Mouse (Mus musculus): ENCODE measurements around the gene Gm30302.
"Not testable (repeated sequence)": the region's sequence is repeated elsewhere in the genome, so short reads cannot be mapped to it uniquely, and the experiment has no call there.

Gene Gm30302

GRCm38 (mm10) chr13:49798901-49799300 lies at the start of gene Gm30302:
Gm30302 (minus strand) TSS chr13:49799001.
- no peak for DNase-seq (ENCODE audit: low spot score in 2 of 2)

- DNase-seq (ENCODE audit: low spot score in 2 of 2), result no peak
Observed at GRCm38 (mm10) chr13:49846751-49847150, 48.0 kb upstream of the Gm30302 start.

GRCm38 (mm10) chr13:49846141-49846540 lies 47.3 kb upstream of the Gm30302 start:
- no peak for DNase-seq (ENCODE audit: low spot score in 2 of 2)

DNA sequence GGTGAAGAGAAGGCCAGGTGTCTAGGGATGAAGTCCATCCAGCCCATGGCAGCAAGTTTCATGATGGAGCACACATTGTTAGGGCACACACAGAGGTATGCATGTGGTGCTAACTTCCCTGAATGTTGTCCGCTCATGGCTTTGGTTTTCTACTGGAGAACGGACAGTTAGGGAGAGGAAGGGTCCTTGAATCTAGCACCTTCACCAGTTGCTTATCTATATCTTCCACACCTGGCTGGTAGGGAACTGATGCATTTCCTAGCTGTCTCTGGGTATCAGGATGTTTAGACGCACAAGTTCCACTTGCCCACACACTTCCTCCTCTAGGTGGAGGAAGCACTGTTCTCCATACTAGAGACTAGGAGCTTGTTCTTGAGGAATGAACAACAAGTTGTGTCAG lies 46.9 kb upstream of the Gm30302 start:
- DNase-seq (ENCODE audit: low spot score in 2 of 2), result no peak

GRCm38 (mm10) chr13:49844071-49844470 lies 45.3 kb upstream of the Gm30302 start:
- DNase-seq (ENCODE audit: low spot score in 2 of 2), result no peak

GRCm38 (mm10) chr13:49841186-49841585 lies 42.4 kb upstream of the Gm30302 start:
- DNase-seq (ENCODE audit: low spot score in 2 of 2), result no peak

- DNase-seq (ENCODE audit: low spot score in 2 of 2), result no peak
Observed at GRCm38 (mm10) chr13:49830355-49830754, 31.6 kb upstream of the Gm30302 start.

DNA sequence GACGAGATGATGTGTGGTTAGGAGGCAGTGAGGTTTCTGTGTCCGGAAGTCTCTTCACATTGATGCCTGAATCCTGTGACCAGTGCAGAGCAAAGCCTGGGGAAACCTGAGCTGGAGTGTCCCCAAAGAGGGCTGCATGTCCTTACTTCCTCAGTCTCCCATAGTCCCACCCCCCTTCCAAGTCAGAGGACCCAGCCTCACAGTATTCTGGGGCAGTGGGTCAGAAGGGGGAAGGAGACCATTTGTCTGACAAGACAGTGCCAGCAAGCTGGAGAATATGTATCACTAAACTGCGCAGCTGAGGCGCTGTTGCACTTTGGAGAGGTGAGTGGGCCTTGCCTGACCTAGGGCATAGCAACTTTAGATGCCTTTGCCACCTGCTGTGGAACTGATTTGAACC lies 26.5 kb upstream of the Gm30302 start:
- DNase-seq (ENCODE audit: low spot score in 2 of 2), result no peak

- DNase-seq (ENCODE audit: low spot score in 2 of 2), result no peak
Observed at GRCm38 (mm10) chr13:49814958-49815357, 16.2 kb upstream of the Gm30302 start.

GRCm38 (mm10) chr13:49814420-49814819 lies 15.6 kb upstream of the Gm30302 start:
- no peak for DNase-seq (ENCODE audit: low spot score in 2 of 2)

DNA sequence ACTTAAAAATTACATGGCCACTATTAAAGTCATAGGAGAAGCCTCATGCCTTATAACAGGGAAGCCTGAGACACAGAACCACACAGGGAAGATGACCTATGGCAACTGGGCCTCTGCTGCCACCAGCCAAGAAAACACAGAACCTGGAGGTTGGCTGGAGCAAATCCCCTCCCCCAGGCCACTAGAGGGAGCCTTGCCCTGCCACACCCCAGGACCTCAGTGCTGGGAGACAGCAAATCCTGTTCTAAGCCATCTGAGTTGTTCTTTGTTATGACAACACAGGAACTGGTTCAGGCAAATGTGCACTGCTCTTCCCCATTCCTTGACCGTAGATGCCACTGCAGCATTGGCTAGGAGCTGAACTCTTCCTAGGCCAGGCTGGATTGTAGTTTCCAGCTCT lies 8.3 kb upstream of the Gm30302 start:
- no peak for DNase-seq (ENCODE audit: low spot score in 2 of 2)

DNA sequence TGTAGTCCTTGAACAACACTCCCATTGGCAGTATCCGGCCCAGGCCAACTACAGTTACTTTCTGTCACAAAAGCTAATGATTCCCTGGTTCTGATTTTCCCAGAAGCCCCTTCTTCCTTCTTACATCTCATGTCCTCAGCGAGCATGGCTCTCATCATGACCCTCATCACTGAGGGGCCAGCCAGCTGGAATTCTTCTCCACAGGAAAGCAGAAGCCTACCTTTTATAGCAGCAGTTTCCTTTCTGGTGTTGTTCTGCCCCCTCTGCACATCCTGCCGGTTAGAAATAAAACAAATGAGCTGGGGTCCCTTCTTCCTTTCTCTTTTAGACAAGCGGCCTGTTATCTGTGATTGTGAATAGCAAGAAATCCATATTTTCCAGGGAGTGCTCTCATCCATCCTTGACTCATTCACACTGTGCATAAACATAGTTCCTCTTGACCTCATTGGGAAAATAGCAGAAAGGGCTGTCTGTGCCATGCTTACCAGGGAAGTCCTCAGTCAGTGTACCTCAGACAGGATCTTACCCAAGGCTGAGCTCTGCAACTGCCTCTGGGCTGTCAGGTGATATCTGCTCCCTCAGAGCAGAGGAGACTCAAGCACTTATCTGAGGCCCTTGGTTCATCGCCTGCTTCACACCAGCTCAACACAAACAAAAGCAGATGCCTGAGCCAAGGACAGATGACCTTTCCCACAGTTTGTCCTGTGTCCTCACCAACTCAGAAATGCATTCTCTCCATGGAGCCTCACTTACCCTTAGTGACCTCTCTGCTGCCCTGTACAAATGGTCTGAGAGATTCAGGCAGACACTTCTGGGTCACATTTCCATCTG lies 10.0 kb downstream of the Gm30302 start:
- DNase-seq (ENCODE audit: low spot score in 2 of 2), result no peak

DNA sequence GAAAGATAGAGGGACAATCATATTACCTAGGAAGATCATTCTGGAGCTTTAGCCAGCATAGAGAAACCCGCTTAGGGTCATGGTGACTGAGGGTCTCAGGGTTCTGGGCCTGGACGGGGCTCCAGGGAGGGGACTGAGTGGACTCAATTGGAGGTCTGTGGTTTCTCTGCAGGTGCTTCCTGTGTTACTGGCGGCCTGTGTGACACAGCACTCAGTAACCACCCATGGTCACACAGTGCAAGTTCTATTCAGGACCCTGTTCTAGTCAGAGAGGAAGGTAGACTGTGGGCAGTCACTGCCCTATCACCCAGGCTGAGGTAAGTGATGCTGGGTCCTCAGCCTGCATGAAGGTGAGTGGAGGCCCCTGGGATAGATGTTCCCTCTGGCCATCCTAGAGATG lies 14.9 kb downstream of the Gm30302 start:
- DNase-seq (ENCODE audit: low spot score in 2 of 2), result no peak

- DNase-seq (ENCODE audit: low spot score in 2 of 2), result not testable (repeated sequence)
Observed at GRCm38 (mm10) chr13:49771536-49771935, 27.3 kb downstream of the Gm30302 start.

GRCm38 (mm10) chr13:49769111-49769510 lies 29.7 kb downstream of the Gm30302 start:
- no peak for DNase-seq (ENCODE audit: low spot score in 2 of 2)

GRCm38 (mm10) chr13:49768048-49768447 lies 30.8 kb downstream of the Gm30302 start:
- no peak for DNase-seq (ENCODE audit: low spot score in 2 of 2)

DNA sequence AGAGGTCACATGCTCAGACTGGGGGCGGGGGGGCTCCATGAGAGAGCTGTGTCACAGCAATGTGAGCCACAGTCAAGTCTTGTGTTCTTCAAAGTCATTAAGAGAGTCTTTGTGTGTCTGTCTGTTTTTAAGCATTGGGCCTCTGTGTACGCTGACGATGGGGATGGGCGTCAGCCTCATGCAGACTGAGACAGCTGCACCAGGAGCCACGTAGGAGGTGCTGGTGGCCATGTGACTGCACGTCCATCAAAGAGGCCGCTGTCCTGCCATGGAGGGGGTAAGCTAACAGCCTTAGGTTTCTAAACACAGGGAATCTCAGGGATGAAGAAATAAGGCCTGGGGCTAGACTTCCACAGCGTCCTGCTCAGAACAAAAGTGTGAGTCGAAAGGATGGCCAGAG lies 32.5 kb downstream of the Gm30302 start:
- no peak for DNase-seq (ENCODE audit: low spot score in 2 of 2)

DNA sequence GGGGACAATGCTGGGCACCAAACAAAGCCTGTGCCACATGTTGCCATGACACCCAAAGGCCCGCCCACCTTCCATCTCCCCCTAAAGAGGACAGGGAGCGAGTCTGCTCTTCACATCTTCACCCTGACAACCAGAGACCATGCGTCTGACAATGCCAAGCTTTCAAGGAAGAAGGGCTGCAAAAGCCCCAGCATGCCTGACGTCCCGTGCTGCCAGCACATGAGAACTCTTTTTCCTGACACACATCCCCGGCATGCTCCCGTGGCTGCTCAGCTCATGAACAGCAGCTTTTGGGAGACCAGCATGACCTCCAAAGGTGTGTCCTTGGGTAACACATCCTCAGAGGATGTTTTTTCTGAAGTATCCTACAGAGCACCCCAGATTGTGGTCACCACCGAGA lies 33.5 kb downstream of the Gm30302 start:
- no peak for DNase-seq (ENCODE audit: low spot score in 2 of 2)

GRCm38 (mm10) chr13:49762208-49762607 lies 36.6 kb downstream of the Gm30302 start:
- DNase-seq (ENCODE audit: low spot score in 2 of 2), result no peak

- DNase-seq (ENCODE audit: low spot score in 2 of 2), result no peak
Observed at GRCm38 (mm10) chr13:49760675-49761074, 38.1 kb downstream of the Gm30302 start.

DNA sequence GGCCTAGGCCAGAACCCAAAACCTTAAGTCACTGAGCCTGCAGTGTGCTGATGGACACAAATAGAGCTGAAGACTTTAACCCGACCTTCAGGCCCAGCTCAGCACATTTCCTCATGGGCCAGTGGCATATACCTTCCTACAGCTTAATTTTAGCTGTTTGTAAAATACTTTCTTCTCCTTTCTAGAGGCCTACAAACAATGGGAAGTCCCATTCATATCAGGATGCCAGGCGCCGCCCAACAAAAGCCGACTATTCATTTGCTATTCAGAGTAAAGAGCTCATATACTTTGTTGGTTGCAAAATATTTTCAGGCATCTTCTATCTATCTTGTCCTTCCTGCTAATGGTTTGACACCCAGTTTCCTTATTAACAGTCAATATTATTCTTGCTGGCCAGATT lies 40.8 kb downstream of the Gm30302 start:
- DNase-seq (ENCODE audit: low spot score in 2 of 2), result no peak

GRCm38 (mm10) chr13:49756591-49756990 lies 42.2 kb downstream of the Gm30302 start:
- DNase-seq (ENCODE audit: low spot score in 2 of 2), result no peak

- no peak for DNase-seq (ENCODE audit: low spot score in 2 of 2)
Observed at GRCm38 (mm10) chr13:49741285-49742040, 57.3 kb downstream of the Gm30302 start.

Data from urinary bladder, adult 18-20 months (tissue).